In the genomic region with DNA sequence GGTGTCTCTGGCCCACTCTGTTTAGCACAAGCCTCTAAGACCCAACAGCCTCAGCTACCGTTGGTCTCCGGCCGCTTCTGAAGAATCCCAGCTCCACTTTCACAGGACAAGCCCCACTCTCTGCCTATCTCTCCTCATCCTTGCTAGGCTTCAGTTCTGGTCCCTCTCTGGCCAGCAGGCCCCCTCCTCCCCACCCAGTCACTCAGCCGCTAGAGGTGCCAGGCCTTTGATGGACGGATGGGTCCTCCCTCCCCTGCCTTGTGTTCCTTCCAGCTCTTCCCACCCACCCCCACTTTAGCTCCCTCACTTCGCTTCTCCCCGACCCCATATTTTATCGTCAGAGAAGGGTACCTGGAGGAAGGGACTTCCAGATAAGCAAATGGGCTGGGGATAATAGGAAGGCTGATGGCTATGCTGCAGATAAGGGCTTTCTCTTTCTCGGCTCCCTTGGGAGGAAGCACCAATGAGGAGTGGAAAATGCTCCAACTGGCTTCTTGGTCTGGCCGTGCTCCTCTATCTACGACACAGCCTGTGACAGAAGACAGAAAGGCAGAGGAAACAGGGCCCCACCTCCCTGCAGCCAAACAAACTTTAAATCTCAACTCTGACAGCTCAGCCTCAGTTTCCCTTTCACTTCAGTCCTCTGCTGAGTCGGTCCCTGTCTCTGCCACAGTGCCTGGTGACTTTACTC, we compare ENCODE assay signal across 10 mouse cellular contexts. TPM values are rescaled to one million over a fixed set of nuclear protein-coding genes. Genes with fewer than 3 reads are reported as not detected.
A peak's percentile ranks its signal among the peaks of the same experiment; 100 is the strongest.
DNase-seq lines count a peak whose midpoint lies in the region; ATAC-seq and TF ChIP-seq lines count a peak whose summit lies in the region.
"Had no signal": no experiment of that assay in that cellular context is flagged by ENCODE, and none has a peak within 500 bp of the region (broad histone marks: within the 10 kb centered on the region; RNA-seq: fewer than 3 reads in every experiment).

No protein-coding gene starts in this region.

- no peaks in the 10 kb centered on the region for H3K9me3 ChIP-seq in forebrain, embryonic 15.5 days
- H3K9me3 ChIP-seq in forebrain, embryonic 11.5 days (ENCODE audit: control insufficient read depth, low read length) = no peaks in the 10 kb centered on the region

- TF ChIP-seq CTCF in heart, adult 2 months (IDR thresholded peaks at IDR 0.05) = no peak

- ATAC-seq in forebrain, embryonic 15.5 days (replicated peaks) = 0 out of 2 replicates have a peak, but pooled peaks have one; percentile 12
- ATAC-seq in forebrain, embryonic 11.5 days (replicated peaks; ENCODE audit: low FRiP score) = no peak

- no peak overlapping the region for H3K9ac ChIP-seq in forebrain, embryonic 15.5 days (replicated peaks)
- no peak overlapping the region for H3K9ac ChIP-seq in forebrain, embryonic 11.5 days (ENCODE audit: low read length)
- H3K9ac ChIP-seq in heart, adult 2 months (ENCODE audit: low read depth, low read length) = no peak overlapping the region

- WGBS in forebrain, embryonic 15.5 days = 38% methylated on average over 12 of the region's 12 CpGs
- 50% methylated on average over 12 of the region's 12 CpGs for WGBS in forebrain, embryonic 11.5 days
- 11% methylated on average over 12 of the region's 12 CpGs for WGBS in heart, adult 2 months

- no peaks in the 10 kb centered on the region; the same call in 1 of the 2 replicates for H3K4me1 ChIP-seq in forebrain, embryonic 15.5 days
- H3K4me1 ChIP-seq in forebrain, embryonic 11.5 days (replicated peaks; ENCODE audit: control insufficient read depth, insufficient read depth, low read length) = no peaks in the 10 kb centered on the region; the same call in 1 of the 2 replicates
- no peaks in the 10 kb centered on the region; the same call in none of the 2 replicates for H3K4me1 ChIP-seq in heart, adult 2 months (ENCODE audit: control insufficient read depth, insufficient read depth, low read length)

- H3K36me3 ChIP-seq in forebrain, embryonic 15.5 days = peaks cover 2% of the 10 kb centered on the region
- no peaks in the 10 kb centered on the region for H3K36me3 ChIP-seq in forebrain, embryonic 11.5 days (ENCODE audit: control insufficient read depth, insufficient read depth, low read length)
- no peaks in the 10 kb centered on the region for H3K36me3 ChIP-seq in heart, adult 2 months (ENCODE audit: control insufficient read depth, insufficient read depth, low read length)

- no peak overlapping the region for H3K4me2 ChIP-seq in forebrain, embryonic 15.5 days (replicated peaks)
- H3K4me2 ChIP-seq in forebrain, embryonic 11.5 days (ENCODE audit: low read depth, low read length, severe bottlenecking) = no peak overlapping the region

- DNase-seq in forebrain, embryonic 11.5 days (ENCODE audit: low spot score) = no peak
- DNase-seq in heart, adult 2 months = peak; percentile 37 to 39
- DNase-seq in kidney, adult 18-20 months = peak; percentile 19
- DNase-seq in lung, postnatal 25 days (ENCODE audit: low spot score) = peak; percentile 49
- no peak for DNase-seq in embryo, embryonic 9.5 days (ENCODE audit: extremely low spot score)
- no peak for DNase-seq in MN1 (ENCODE audit: low spot score)
- no peak for DNase-seq in gastrocnemius, postnatal 10 days

- TF ChIP-seq POLR2A in heart, adult 2 months (IDR thresholded peaks at IDR 0.05; ENCODE audit: insufficient read depth, low read depth, low read length) = no peak

- H3K27ac ChIP-seq in forebrain, embryonic 15.5 days (replicated peaks) = no peak overlapping the region
- H3K27ac ChIP-seq in forebrain, embryonic 11.5 days (ENCODE audit: low read depth, low read length) = no peak overlapping the region
- H3K27ac ChIP-seq in heart, adult 2 months = peak overlapping the region; percentile 15

- TF ChIP-seq EP300 in heart, adult 2 months (IDR thresholded peaks at IDR 0.05; ENCODE audit: insufficient read depth, low read depth, low read length) = no peak

- no peak overlapping the region for H3K4me3 ChIP-seq in forebrain, embryonic 15.5 days
- H3K4me3 ChIP-seq in forebrain, embryonic 11.5 days (ENCODE audit: low read depth, low read length) = no peak overlapping the region
- 0 out of 2 replicates have a peak overlapping the region, but pooled peaks have one; percentile 10 for H3K4me3 ChIP-seq in heart, adult 2 months
- H3K4me3 ChIP-seq: erythroblast, embryonic 14.5 days had no signal

- H3K27me3 ChIP-seq in forebrain, embryonic 15.5 days = no peaks in the 10 kb centered on the region
- H3K27me3 ChIP-seq in forebrain, embryonic 11.5 days (ENCODE audit: control insufficient read depth, insufficient read depth, low read length) = 0 out of 2 replicates have a peak, but pooled peaks cover 2% of the 10 kb centered on the region
- H3K27me3 ChIP-seq in heart, adult 2 months (ENCODE audit: control insufficient read depth, insufficient read depth, low read length) = no peaks in the 10 kb centered on the region

- intact Hi-C loops in heart, adult 2 months (cut with DNase I) = loop anchor here (2.0 kb wide), 1 partner anchor 28 kb away; no protein-coding TSS in a partner anchor

- no peaks in the 10 kb centered on the region for H3K79me2 ChIP-seq in heart, adult 2 months (replicated peaks; ENCODE audit: control insufficient read depth, insufficient read depth, low read length)

RNA-seq across cellular contexts. Expression of a gene that starts 23.0 kb away (rescaled TPM):
- not detected in 2 replicates for polyA plus RNA-seq in forebrain, embryonic 15.5 days (2015; fragmentation: Nextera tagmentation; extraction: Ambion mirVana)
- polyA plus RNA-seq in forebrain, embryonic 11.5 days (2014; fragmentation: Nextera tagmentation; extraction: Ambion mirVana) = not detected in 2 replicates
- not detected for total RNA-seq in heart, adult 2 months (2021)
- not detected in 2 replicates for polyA plus RNA-seq in heart, adult 2 months (2012; rRNA removed)
- not detected for total RNA-seq in gastrocnemius, postnatal 10 days (2021)
- total RNA-seq: left cerebral cortex, postnatal 25 days had no signal
- polyA plus RNA-seq: erythroblast, embryonic 14.5 days had no signal

RNA-seq across cellular contexts. Expression of a gene that starts 25.0 kb away (rescaled TPM):
- polyA plus RNA-seq in forebrain, embryonic 15.5 days (2015; fragmentation: Nextera tagmentation; extraction: Ambion mirVana) = 1.5 and 2.2 TPM in 2 replicates
- polyA plus RNA-seq in forebrain, embryonic 11.5 days (2014; fragmentation: Nextera tagmentation; extraction: Ambion mirVana) = 0.79 and 1.2 TPM in 2 replicates
- total RNA-seq in heart, adult 2 months (2021) = under 1 TPM in 1 of 2 experiments, not detected in 1; 0.29 TPM
- 0.26 and 0.47 TPM in 2 replicates for polyA plus RNA-seq in heart, adult 2 months (2012; rRNA removed)
- total RNA-seq in gastrocnemius, postnatal 10 days (2021) = under 1 TPM; 0.27 to 0.28 TPM
- polyA plus RNA-seq: erythroblast, embryonic 14.5 days had no signal

RNA-seq across cellular contexts. Expression of a gene that starts 28.5 kb away (rescaled TPM):
- polyA plus RNA-seq in forebrain, embryonic 15.5 days (2015; fragmentation: Nextera tagmentation; extraction: Ambion mirVana) = 17.6 and 19.8 TPM in 2 replicates
- polyA plus RNA-seq in forebrain, embryonic 11.5 days (2014; fragmentation: Nextera tagmentation; extraction: Ambion mirVana) = 44.3 and 55.4 TPM in 2 replicates
- total RNA-seq in heart, adult 2 months (2021) = 10 to 100 TPM; 11.0 to 14.0 TPM
- 18.5 TPM in 2 replicates for polyA plus RNA-seq in heart, adult 2 months (2012; rRNA removed)
- total RNA-seq in gastrocnemius, postnatal 10 days (2021) = 10 to 100 TPM; 20.0 to 29.6 TPM

RNA-seq across cellular contexts. Expression of a gene that starts 33.4 kb away (rescaled TPM):
- not detected in 2 replicates for polyA plus RNA-seq in forebrain, embryonic 15.5 days (2015; fragmentation: Nextera tagmentation; extraction: Ambion mirVana)
- polyA plus RNA-seq in forebrain, embryonic 11.5 days (2014; fragmentation: Nextera tagmentation; extraction: Ambion mirVana) = not detected in 2 replicates
- 100 to 1,000 TPM; 250 to 368 TPM for total RNA-seq in heart, adult 2 months (2021)
- polyA plus RNA-seq in heart, adult 2 months (2012; rRNA removed) = 186 and 219 TPM in 2 replicates
- total RNA-seq in gastrocnemius, postnatal 10 days (2021) = 100 to 1,000 TPM; 161 to 173 TPM
- polyA plus RNA-seq: erythroblast, embryonic 14.5 days had no signal

RNA-seq across cellular contexts. Expression of a gene that starts 34.4 kb away (rescaled TPM):
- 13.6 and 16.0 TPM in 2 replicates for polyA plus RNA-seq in forebrain, embryonic 15.5 days (2015; fragmentation: Nextera tagmentation; extraction: Ambion mirVana)
- 10.8 and 10.9 TPM in 2 replicates for polyA plus RNA-seq in forebrain, embryonic 11.5 days (2014; fragmentation: Nextera tagmentation; extraction: Ambion mirVana)
- 10 to 100 TPM; 11.8 to 13.2 TPM for total RNA-seq in heart, adult 2 months (2021)
- 25.5 and 29.1 TPM in 2 replicates for polyA plus RNA-seq in heart, adult 2 months (2012; rRNA removed)
- total RNA-seq in gastrocnemius, postnatal 10 days (2021) = 1 to 10 TPM; 2.9 to 3.5 TPM

Comparison
In these comparisons a context has a peak if more than half of its experiments do, and no peak if none do; other contexts are left out.
1. DNase-seq: peak in heart, adult 2 months (2 of 2), kidney, adult 18-20 months (single experiment) and lung, postnatal 25 days (single experiment); none in forebrain, embryonic 11.5 days (single experiment), embryo, embryonic 9.5 days (single experiment), MN1 (single experiment) and gastrocnemius, postnatal 10 days (single experiment).